Mouse (Mus musculus) liver, embryonic 12.5 days (tissue): ENCODE measurements at regions not wholly inside any gene's neighbourhood (a gene's known extent, or its start where the extent isn't known, plus 50 kb on each side); places are given as distances from the start of the nearest gene placed in this dataset.
A peak's percentile ranks its signal among the peaks of the same experiment; 100 is the strongest.

Experiments
- ATAC-seq: fragments of 200-750 bp; cut with Nextera tagmentation; 2 replicates; pipeline ENCODE4 v1.8.0; 2017; ENCODE audit warnings: moderate number of reproducible peaks, mild to moderate bottlenecking, moderate library complexity
- H3K27ac ChIP-seq: fragments of 300-500 bp; sonication (generic); 2 replicates; pipeline ENCODE4 v1.5.1; 2016; ENCODE audit warnings: mild to moderate bottlenecking
- H3K27me3 ChIP-seq: fragments of 300-500 bp; sonication (generic); replicated peaks from 2 replicates; pipeline ENCODE4 v1.6.1; 2016; ENCODE audit warnings: mild to moderate bottlenecking, moderate library complexity
- H3K36me3 ChIP-seq: fragments of 300-500 bp; sonication (generic); 2 replicates; pipeline ENCODE4 v1.6.1; 2016; ENCODE audit warnings: mild to moderate bottlenecking, moderate library complexity
- H3K4me1 ChIP-seq: fragments of 300-500 bp; sonication (generic); 2 replicates; pipeline ENCODE4 v1.6.1; 2016
- H3K4me2 ChIP-seq: fragments of 300-500 bp; sonication (generic); 2 replicates; pipeline ENCODE4 v1.6.1; 2016; ENCODE audit warnings: mild to moderate bottlenecking, moderate library complexity
- H3K4me3 ChIP-seq: fragments of 300-500 bp; sonication (generic); 2 replicates; pipeline ENCODE4 v1.5.1; 2016; ENCODE audit warnings: mild to moderate bottlenecking, moderate library complexity
- H3K9ac ChIP-seq: fragments of 300-500 bp; sonication (generic); 2 replicates; pipeline ENCODE4 v1.6.1; 2016; ENCODE audit warnings: mild to moderate bottlenecking, moderate library complexity
- H3K9me3 ChIP-seq: fragments of 300-500 bp; sonication (generic); replicated peaks from 2 replicates; pipeline ENCODE4 v1.6.1; 2016; ENCODE audit warnings: mild to moderate bottlenecking, moderate library complexity
- WGBS: fragments of 180-500 bp; shearing (Covaris S2); methylation state at CpG from one replicate; pipeline ENCODE4 v1.1.7; 2016; ENCODE audit not compliant: insufficient replicate concordance; 5-methylcytosine and 5-hydroxymethylcytosine counted together

- WGBS: 12% methylated on average over 14 of the region's 14 CpGs
- ATAC-seq: no peak
- Histone ChIP-seq H3K27ac (no peak overlapping the region), H3K4me3 (no peak overlapping the region), H3K9ac (no peak overlapping the region), H3K9me3 (no peaks in the 10 kb centered on the region), H3K4me2 (no peak overlapping the region), H3K36me3 (no peaks in the 10 kb centered on the region), H3K27me3 (peaks cover 59% of the 10 kb centered on the region), H3K4me1 (no peaks in the 10 kb centered on the region)
Measured at GRCm38 (mm10) chr1:34749161-34750040, 93.5 kb downstream of the Fam168b start.

GRCm38 (mm10) chr1:34750061-34751054 lies 92.5 kb downstream of the Fam168b start:
- H3K4me1 ChIP-seq: no peaks in the 10 kb centered on the region
- no peak overlapping the region for H3K27ac ChIP-seq
- H3K9ac ChIP-seq: no peak overlapping the region
- no peaks in the 10 kb centered on the region for H3K36me3 ChIP-seq
- peak overlapping the region; percentile 65 for H3K4me2 ChIP-seq
- H3K4me3 ChIP-seq: peak overlapping the region; percentile 46
- no peak for ATAC-seq
- H3K9me3 ChIP-seq: no peaks in the 10 kb centered on the region
- WGBS: 2% methylated on average over 107 of the region's 108 CpGs
- H3K27me3 ChIP-seq: peaks cover 68% of the 10 kb centered on the region

DNA sequence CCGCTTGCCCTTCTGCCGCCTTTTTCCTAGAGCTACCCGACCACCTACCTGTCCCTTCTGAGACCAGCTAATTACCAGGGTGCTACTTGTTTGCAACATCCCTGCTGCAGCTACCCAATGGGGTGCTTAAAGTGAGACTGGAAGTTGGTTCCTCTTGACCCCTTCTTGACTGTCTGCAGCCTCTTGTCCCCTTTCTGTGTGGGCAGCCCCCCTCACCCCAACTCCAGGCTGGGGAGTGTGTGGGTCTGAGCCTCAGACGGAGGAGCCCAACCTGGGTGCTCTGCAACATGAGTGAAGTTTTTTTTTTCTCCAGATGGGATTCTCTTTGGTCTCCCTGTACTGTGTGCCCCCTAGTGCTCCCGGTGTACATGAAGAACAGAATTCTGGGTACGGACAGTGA lies 91.7 kb downstream of the Fam168b start:
- Histone ChIP-seq H3K36me3 (no peaks in the 10 kb centered on the region), H3K9me3 (no peaks in the 10 kb centered on the region), H3K4me1 (no peaks in the 10 kb centered on the region), H3K27ac (no peak overlapping the region), H3K4me3 (0 out of 2 replicates have a peak overlapping the region, but pooled peaks have one; percentile 46), H3K4me2 (peak overlapping the region; percentile 65), H3K27me3 (peaks cover 70% of the 10 kb centered on the region), H3K9ac (no peak overlapping the region)
- 3% methylated on average over 6 of the region's 6 CpGs for WGBS
- no peak for ATAC-seq

DNA sequence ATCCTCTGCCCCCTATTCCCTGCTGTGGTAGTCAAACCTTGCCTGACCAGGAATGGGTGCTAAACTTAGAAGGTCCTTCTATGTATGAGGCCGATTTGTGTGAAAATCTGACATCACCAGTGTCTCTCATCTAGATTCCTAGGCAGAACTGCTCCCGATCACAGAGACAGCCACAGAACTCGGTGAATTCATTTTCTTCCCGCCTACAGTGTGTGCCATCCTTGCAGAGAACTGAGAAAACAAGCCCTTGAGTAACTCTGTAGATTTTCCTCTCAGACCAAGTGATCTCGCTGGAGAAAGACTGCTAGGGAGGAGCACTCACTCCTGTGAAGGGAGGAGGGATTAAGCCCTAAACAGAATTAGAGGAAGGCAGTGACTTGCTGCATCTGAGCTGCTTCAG lies 89.3 kb downstream of the Fam168b start:
- H3K27ac ChIP-seq: no peak overlapping the region
- H3K9me3 ChIP-seq: no peaks in the 10 kb centered on the region
- no peak overlapping the region for H3K4me2 ChIP-seq
- ATAC-seq: no peak
- H3K36me3 ChIP-seq: no peaks in the 10 kb centered on the region
- 41% methylated on average over 5 of the region's 5 CpGs for WGBS
- H3K9ac ChIP-seq: no peak overlapping the region
- no peak overlapping the region for H3K4me3 ChIP-seq
- H3K4me1 ChIP-seq: no peaks in the 10 kb centered on the region
- peaks cover 66% of the 10 kb centered on the region for H3K27me3 ChIP-seq

DNA sequence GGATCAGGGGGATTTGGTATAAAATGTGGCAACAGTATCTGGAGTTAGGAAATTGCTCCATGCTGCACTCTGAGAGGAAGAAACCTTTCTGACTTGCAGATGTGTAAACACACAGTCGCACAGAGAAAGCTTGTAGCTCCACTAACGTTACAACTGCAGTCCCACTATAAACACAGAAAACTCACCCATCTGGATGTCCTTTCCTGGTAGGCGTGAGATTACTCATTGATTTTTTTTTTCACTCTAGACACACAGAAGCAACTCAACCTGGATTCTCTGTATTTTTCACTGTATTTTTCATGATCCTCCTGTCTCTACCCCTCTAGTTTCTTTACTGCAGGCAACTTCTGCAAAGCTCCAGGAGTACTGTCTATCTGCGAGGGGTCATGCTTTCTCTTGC lies 82.3 kb downstream of the Fam168b start:
- no peaks in the 10 kb centered on the region for H3K9me3 ChIP-seq
- 0 out of 2 replicates have a peak, but pooled peaks cover 4% of the 10 kb centered on the region for H3K27me3 ChIP-seq
- no peaks in the 10 kb centered on the region for H3K4me1 ChIP-seq
- no peak overlapping the region for H3K4me3 ChIP-seq
- H3K9ac ChIP-seq: no peak overlapping the region
- no peaks in the 10 kb centered on the region for H3K36me3 ChIP-seq
- no peak overlapping the region for H3K27ac ChIP-seq
- no peak overlapping the region for H3K4me2 ChIP-seq
- no peak for ATAC-seq
- WGBS: 50% methylated on average over 4 of the region's 4 CpGs

DNA sequence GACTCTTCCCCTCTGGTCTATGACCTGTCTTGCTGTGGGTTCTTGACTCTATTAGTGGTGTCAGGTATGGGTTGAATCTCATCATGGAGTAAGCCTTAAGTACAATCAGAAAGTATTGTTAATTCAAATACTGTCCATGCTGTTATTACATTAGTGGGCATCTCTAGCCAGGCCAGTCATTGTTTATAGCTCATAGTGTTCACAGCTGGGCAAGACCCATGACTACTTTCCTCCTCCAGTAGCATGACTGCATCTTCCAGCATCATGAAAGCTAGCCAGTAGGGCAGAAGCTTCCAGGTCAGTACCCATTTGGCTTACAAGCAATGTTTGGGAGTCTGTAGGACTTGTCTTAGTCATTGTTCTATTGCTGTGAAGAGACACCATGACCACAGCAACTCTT lies 81.4 kb downstream of the Fam168b start:
- Histone ChIP-seq H3K4me1 (no peaks in the 10 kb centered on the region), H3K27ac (no peak overlapping the region), H3K4me2 (no peak overlapping the region), H3K9ac (no peak overlapping the region), H3K9me3 (no peaks in the 10 kb centered on the region), H3K4me3 (no peak overlapping the region), H3K27me3 (0 out of 2 replicates have a peak, but pooled peaks cover 4% of the 10 kb centered on the region), H3K36me3 (no peaks in the 10 kb centered on the region)
- no peak for ATAC-seq

DNA sequence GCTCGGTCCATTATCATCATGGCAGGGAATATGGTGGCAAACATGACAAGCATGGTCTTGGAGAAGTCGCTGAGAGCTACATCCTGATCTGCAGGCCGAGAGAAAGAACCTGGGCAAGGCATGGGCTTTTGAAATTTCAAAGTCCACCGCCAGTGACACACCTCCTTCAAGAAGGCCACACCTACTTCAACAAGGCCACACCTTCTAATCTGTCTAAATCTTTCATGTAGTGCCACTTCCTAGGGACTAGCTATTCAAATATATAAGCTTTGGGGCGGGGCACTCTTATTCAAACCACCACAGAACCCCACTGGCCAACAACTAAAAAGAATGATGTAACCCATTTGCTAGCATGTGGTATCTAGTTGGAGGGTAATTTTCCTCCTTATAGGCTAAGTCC lies 81.0 kb downstream of the Fam168b start:
- Histone ChIP-seq H3K4me2 (no peak overlapping the region), H3K4me3 (no peak overlapping the region), H3K27me3 (0 out of 2 replicates have a peak, but pooled peaks cover 4% of the 10 kb centered on the region), H3K9ac (no peak overlapping the region), H3K9me3 (no peaks in the 10 kb centered on the region), H3K27ac (no peak overlapping the region), H3K36me3 (no peaks in the 10 kb centered on the region), H3K4me1 (no peaks in the 10 kb centered on the region)
- WGBS: 65% methylated on average over 5 of the region's 5 CpGs
- ATAC-seq: no peak
